ENCODE assay signal across 8 mouse cellular contexts in the genomic region with DNA sequence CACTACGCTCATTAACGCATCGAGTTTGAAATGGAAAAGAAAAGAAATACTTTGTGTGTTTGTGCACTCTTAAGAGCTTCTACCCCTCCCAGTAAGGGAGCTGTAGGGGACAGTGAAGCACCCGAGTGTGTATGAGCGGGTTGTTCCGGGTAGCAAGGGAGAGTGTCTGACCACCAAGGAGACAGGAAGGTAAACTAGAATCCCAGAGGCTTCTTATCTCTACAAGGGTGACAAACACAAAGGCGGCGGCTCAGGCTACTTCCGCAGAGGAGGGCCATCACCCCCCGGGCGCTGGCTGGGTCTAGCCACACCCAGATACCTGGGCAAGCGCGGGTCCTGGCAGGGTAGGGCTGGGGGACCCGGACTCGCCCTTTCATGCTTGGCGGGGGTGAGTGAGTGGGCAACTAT. TPM values are rescaled to one million over a fixed set of nuclear protein-coding genes. Genes with fewer than 3 reads are reported as not detected.
DNase-seq lines count a peak whose midpoint lies in the region; ATAC-seq and TF ChIP-seq lines count a peak whose summit lies in the region.

No protein-coding gene starts in this region.

- peaks cover 13% of the 10 kb centered on the region; the same call in 1 of the 2 replicates for H3K27me3 ChIP-seq in hindbrain, embryonic 12.5 days
- no peaks in the 10 kb centered on the region for H3K27me3 ChIP-seq in megakaryocyte, embryonic 14.5 days (replicated peaks)

- no peaks in the 10 kb centered on the region for H3K9me3 ChIP-seq in hindbrain, embryonic 12.5 days (replicated peaks)
- H3K9me3 ChIP-seq in megakaryocyte, embryonic 14.5 days: no peaks in the 10 kb centered on the region

- peak overlapping the region; percentile 75 for H3K9ac ChIP-seq in hindbrain, embryonic 12.5 days

- ATAC-seq in hindbrain, embryonic 12.5 days (ENCODE audit: low FRiP score): no peak; the same call in 1 of the 2 replicates

- WGBS in hindbrain, embryonic 12.5 days: under 1% methylated on average over 16 of the region's 16 CpGs

- peak overlapping the region; percentile 93 for H3K4me2 ChIP-seq in hindbrain, embryonic 12.5 days (replicated peaks)

- DNase-seq in layer of hippocampus, adult 2 months (ENCODE audit: low spot score in 2 of 2): no peak
- no peak for DNase-seq in layer of hippocampus, postnatal 14 days (ENCODE audit: low spot score in 2 of 2)
- no peak for DNase-seq in natural killer cell, adult 2 months (ENCODE audit: low spot score in 2 of 2)
- DNase-seq in left cerebral cortex, adult 9 months (ENCODE audit: low spot score in 2 of 2): no peak
- no peak for DNase-seq in thymus, postnatal 36 days

- TF ChIP-seq CTCF in layer of hippocampus, adult 2 months (conservative IDR thresholded peaks at IDR 0.05): no peak
- no peak for TF ChIP-seq CTCF in bone marrow macrophage, adult 2 months (IDR thresholded peaks at IDR 0.05; ENCODE audit: low read depth, low read length)

- peak overlapping the region; percentile 94 for H3K27ac ChIP-seq in layer of hippocampus, adult 2 months
- H3K27ac ChIP-seq in bone marrow macrophage, adult 2 months (ENCODE audit: insufficient read depth, low read depth, low read length): peak overlapping the region; percentile 99
- peak overlapping the region; percentile 90 for H3K27ac ChIP-seq in hindbrain, embryonic 12.5 days

- TF ChIP-seq POLR2A in bone marrow macrophage, adult 2 months (IDR thresholded peaks at IDR 0.05; ENCODE audit: borderline replicate concordance, low read depth, low read length): no peak

- no peaks in the 10 kb centered on the region for H3K36me3 ChIP-seq in hindbrain, embryonic 12.5 days
- no peaks in the 10 kb centered on the region for H3K36me3 ChIP-seq in megakaryocyte, embryonic 14.5 days (replicated peaks; ENCODE audit: low read length)

- peaks cover 13% of the 10 kb centered on the region for H3K4me1 ChIP-seq in bone marrow macrophage, adult 2 months (ENCODE audit: control insufficient read depth, insufficient read depth, low read length)
- peaks cover 11% of the 10 kb centered on the region; the same call in 1 of the 2 replicates for H3K4me1 ChIP-seq in hindbrain, embryonic 12.5 days
- H3K4me1 ChIP-seq in megakaryocyte, embryonic 14.5 days: peaks cover 26% of the 10 kb centered on the region; the same call in 1 of the 2 replicates

- peak overlapping the region; percentile 70 for H3K4me3 ChIP-seq in layer of hippocampus, adult 2 months
- H3K4me3 ChIP-seq in bone marrow macrophage, adult 2 months (ENCODE audit: insufficient read depth, low read length): peak overlapping the region; percentile 87
- H3K4me3 ChIP-seq in hindbrain, embryonic 12.5 days: peak overlapping the region; percentile 55
- peak overlapping the region; percentile 96 for H3K4me3 ChIP-seq in megakaryocyte, embryonic 14.5 days (replicated peaks)

RNA-seq across cellular contexts. Expression of a gene that starts 56.7 kb away (rescaled TPM):
- 100 to 1,000 TPM; 124 to 137 TPM for total RNA-seq in layer of hippocampus, adult 2 months (2021)
- total RNA-seq in layer of hippocampus, postnatal 14 days (2021): 100 to 1,000 TPM; 135 to 148 TPM
- polyA plus RNA-seq in bone marrow macrophage, adult 2 months (2012; ENCODE audit: insufficient read depth, insufficient read length, missing spikeins): 113 and 142 TPM in 2 replicates
- 465 and 485 TPM in 2 replicates for polyA plus RNA-seq in hindbrain, embryonic 12.5 days (2016; fragmentation: Nextera tagmentation; extraction: Ambion mirVana)
- polyA plus RNA-seq in megakaryocyte, embryonic 14.5 days (2012; ENCODE audit: insufficient read depth, low replicate concordance): 14.1 and 67.6 TPM in 2 replicates
